Mouse (Mus musculus): ENCODE measurements around the gene Clec2i. TPM values are rescaled to one million over a fixed set of nuclear protein-coding genes. Genes with fewer than 3 reads are reported as not detected.
"Not testable (repeated sequence)": the region's sequence is repeated elsewhere in the genome, so short reads cannot be mapped to it uniquely, and the experiment has no call there.

Clec2i gene
- polyA plus RNA-seq (2012; fragmentation: generic; extraction: Trizol), result not detected

GRCm38 (mm10) chr6:128887091-128887790 is at the start of gene Clec2i:
Gene Clec2i, plus strand, starts transcription at chr6:128887588.
- H3K4me3 ChIP-seq; H3K79me2 ChIP-seq (ENCODE audit: control insufficient read depth, insufficient read depth); H3ac ChIP-seq (ENCODE audit: control insufficient read depth, insufficient read length); H3K4me2 ChIP-seq (ENCODE audit: low read depth); H3K36me3 ChIP-seq (ENCODE audit: control insufficient read depth, insufficient read depth); H3K27me3 ChIP-seq (ENCODE audit: control insufficient read depth, insufficient read depth, insufficient read length): not testable (repeated sequence)

GRCm38 (mm10) chr6:128838342-128839265 is 48.8 kb upstream of the Clec2i start:
- Histone ChIP-seq H3K27me3 (ENCODE audit: control insufficient read depth, insufficient read depth, insufficient read length) (no peaks in the 10 kb centered on the region), H3ac (ENCODE audit: control insufficient read depth, insufficient read length) (peak overlapping the region; percentile 69), H3K79me2 (ENCODE audit: control insufficient read depth, insufficient read depth) (no peaks in the 10 kb centered on the region), H3K4me3 (peak overlapping the region; percentile 70), H3K4me2 (ENCODE audit: low read depth) (peak overlapping the region; percentile 87), H3K36me3 (ENCODE audit: control insufficient read depth, insufficient read depth) (no peaks in the 10 kb centered on the region)
- TF ChIP-seq MYOG (IDR thresholded peaks at IDR 0.05; ENCODE audit: control insufficient read depth in 1 of 3, insufficient read depth in 1 of 3, insufficient read length in 2 of 3, low read depth in 2 of 3) (no peak), MYOD1 (IDR thresholded peaks at IDR 0.05; ENCODE audit: control insufficient read depth in 1 of 3, insufficient read length in 2 of 3, low read depth in 2 of 3) (no peak), CEBPB (IDR thresholded peaks at IDR 0.05; ENCODE audit: insufficient read depth, poor library complexity, severe bottlenecking) (peak; percentile 100), USF1 (IDR thresholded peaks at IDR 0.05; ENCODE audit: low read depth) (no peak), TCF3 (IDR thresholded peaks at IDR 0.05; ENCODE audit: insufficient read length, low read depth) (no peak), SRF (IDR thresholded peaks at IDR 0.05; ENCODE audit: control insufficient read depth, insufficient read length, low read depth) (no peak), REST (IDR thresholded peaks at IDR 0.05; ENCODE audit: insufficient read depth, insufficient read length) (no peak)

- TF ChIP-seq POLR2A (IDR thresholded peaks at IDR 0.05; ENCODE audit: insufficient read length, low read depth) (peak; percentile 51), REST (IDR thresholded peaks at IDR 0.05; ENCODE audit: insufficient read depth, insufficient read length) (no peak)
- Histone ChIP-seq H3K27me3 (ENCODE audit: control insufficient read depth, insufficient read depth, insufficient read length) (no peaks in the 10 kb centered on the region), H3K79me2 (ENCODE audit: control insufficient read depth, insufficient read depth) (no peaks in the 10 kb centered on the region), H3K36me3 (ENCODE audit: control insufficient read depth, insufficient read depth) (no peaks in the 10 kb centered on the region), H3K4me3 (peak overlapping the region; percentile 70), H3K4me2 (ENCODE audit: low read depth) (peak overlapping the region; percentile 87), H3ac (ENCODE audit: control insufficient read depth, insufficient read length) (peak overlapping the region; percentile 69)
These were observed 48.1 kb upstream of the Clec2i start for GRCm38 (mm10) chr6:128839266-128839771.

GRCm38 (mm10) chr6:128839921-128840320 is 47.5 kb upstream of the Clec2i start:
- no peak overlapping the region for H3ac ChIP-seq (ENCODE audit: control insufficient read depth, insufficient read length)
- no peaks in the 10 kb centered on the region for H3K36me3 ChIP-seq (ENCODE audit: control insufficient read depth, insufficient read depth)
- H3K27me3 ChIP-seq (ENCODE audit: control insufficient read depth, insufficient read depth, insufficient read length), result no peaks in the 10 kb centered on the region
- TF ChIP-seq REST (IDR thresholded peaks at IDR 0.05; ENCODE audit: insufficient read depth, insufficient read length) (no peak), TCF12 (IDR thresholded peaks at IDR 0.05; ENCODE audit: insufficient read depth, poor library complexity, severe bottlenecking) (no peak), MYOG (IDR thresholded peaks at IDR 0.05; ENCODE audit: control insufficient read depth in 1 of 3, insufficient read depth in 1 of 3, insufficient read length in 2 of 3, low read depth in 2 of 3) (no peak), USF1 (IDR thresholded peaks at IDR 0.05; ENCODE audit: low read depth) (no peak), MYOD1 (IDR thresholded peaks at IDR 0.05; ENCODE audit: control insufficient read depth in 1 of 3, insufficient read length in 2 of 3, low read depth in 2 of 3) (no peak), CEBPB (IDR thresholded peaks at IDR 0.05; ENCODE audit: insufficient read depth, poor library complexity, severe bottlenecking) (no peak), TCF3 (IDR thresholded peaks at IDR 0.05; ENCODE audit: insufficient read length, low read depth) (no peak), POLR2A (IDR thresholded peaks at IDR 0.05; ENCODE audit: insufficient read length, low read depth) (no peak), POLR2AphosphoS2 (IDR thresholded peaks at IDR 0.05; ENCODE audit: insufficient read length, low read depth) (no peak), MAX (IDR thresholded peaks at IDR 0.05; ENCODE audit: low read depth) (no peak), E2F4 (IDR thresholded peaks at IDR 0.05; ENCODE audit: insufficient read depth) (no peak), SRF (IDR thresholded peaks at IDR 0.05; ENCODE audit: control insufficient read depth, insufficient read length, low read depth) (no peak)
- H3K4me2 ChIP-seq (ENCODE audit: low read depth), result peak overlapping the region; percentile 87
- no peaks in the 10 kb centered on the region for H3K79me2 ChIP-seq (ENCODE audit: control insufficient read depth, insufficient read depth)
- peak overlapping the region; percentile 70 for H3K4me3 ChIP-seq

- not testable (repeated sequence) for H3K4me3 ChIP-seq; H3K27me3 ChIP-seq (ENCODE audit: control insufficient read depth, insufficient read depth, insufficient read length); H3K79me2 ChIP-seq (ENCODE audit: control insufficient read depth, insufficient read depth); H3ac ChIP-seq (ENCODE audit: control insufficient read depth, insufficient read length); H3K36me3 ChIP-seq (ENCODE audit: control insufficient read depth, insufficient read depth); H3K4me2 ChIP-seq (ENCODE audit: low read depth)
These were observed 46.7 kb upstream of the Clec2i start for GRCm38 (mm10) chr6:128840669-128841068.
